Mouse (Mus musculus) megakaryocyte-erythroid progenitor cell, adult 5-6 weeks (primary cell): ENCODE results near the gene Zbp1. TPM values are rescaled to one million over a fixed set of nuclear protein-coding genes. Genes with fewer than 3 reads are reported as not detected.

Source experiments
- ATAC-seq: replicated peaks from 2 replicates; pipeline ENCODE4 v1.8.0; 2016; ENCODE audit warnings: mild to moderate bottlenecking, inconsistent platforms; ENCODE audit not compliant: severe bottlenecking, poor library complexity, low FRiP score, low TSS enrichment
- total RNA-seq, 2 experiments: library from RNA; stranded (forward) in 1 of 2; stranded (reverse) in 1 of 2; fragments of 200-1000, 215-1000 nt in 1 of 2; fragments of >200 nt in 1 of 2; fragmentation: Nextera tagmentation in 1 of 2; gene quantifications; 2 replicates each; pipeline ENCODE4 v1.2.3; 2014 to 2017

Zbp1 gene
- total RNA-seq, 2 experiments from 2014 or later: 2.5 TPM; not detected in 1

DNA sequence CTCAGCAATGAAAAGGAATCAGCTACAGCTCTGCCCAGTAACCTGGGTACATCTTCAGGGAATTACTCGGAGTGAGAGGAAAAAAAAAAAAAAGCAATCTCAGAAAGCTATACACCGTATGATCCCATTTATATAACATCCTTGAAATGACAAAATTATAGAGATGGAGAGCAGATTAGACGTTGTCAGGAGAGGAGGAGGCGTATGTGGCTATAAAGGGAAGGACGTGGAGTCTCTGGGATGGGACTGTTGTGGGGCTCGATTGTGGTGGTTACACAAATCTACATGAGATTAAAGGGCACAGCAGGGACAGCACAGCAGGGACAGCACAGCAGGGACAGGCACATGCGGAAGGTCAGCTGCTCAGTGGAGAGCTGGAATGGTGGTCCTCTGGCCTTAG lies 30.1 kb upstream of the Zbp1 start:
- ATAC-seq: no peak

DNA sequence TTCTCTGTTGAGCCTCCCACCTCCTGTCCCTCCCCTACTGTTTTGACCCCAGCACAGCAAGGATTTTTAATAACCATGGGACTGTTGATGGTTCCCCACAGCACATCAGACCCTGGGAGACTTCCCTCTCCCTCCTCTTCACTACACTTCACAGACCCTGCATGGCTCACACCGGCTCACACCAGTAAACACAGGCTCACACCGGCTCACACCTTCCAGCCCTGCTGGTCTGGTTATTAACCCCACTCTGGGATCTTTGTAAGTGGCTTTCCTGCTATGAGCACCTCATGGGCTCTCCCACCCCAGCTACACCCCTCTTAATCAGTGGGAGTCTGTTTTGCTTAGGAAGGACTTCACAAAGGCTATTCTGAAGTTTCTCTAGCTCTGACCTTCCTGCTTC lies 29.2 kb upstream of the Zbp1 start:
- no peak for ATAC-seq

DNA sequence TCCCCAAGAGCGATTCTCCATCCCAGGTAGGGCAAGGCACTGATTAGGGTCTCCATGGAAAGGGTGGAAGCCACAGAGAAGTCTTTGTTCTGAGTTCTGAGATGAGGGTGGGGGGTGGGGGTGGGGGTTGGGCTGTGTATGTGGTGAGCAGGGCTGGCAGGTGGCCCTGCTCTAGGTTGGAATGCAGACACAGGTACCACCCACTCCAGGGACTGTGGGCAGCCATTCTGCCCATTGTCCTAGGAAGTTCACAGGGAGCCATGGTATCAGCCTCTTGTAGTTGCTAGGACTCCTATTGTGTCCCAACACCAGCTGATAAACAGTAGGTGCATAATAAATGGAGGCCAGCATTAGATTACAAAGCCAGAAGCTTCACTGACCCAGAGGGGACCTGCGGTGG lies 28.5 kb upstream of the Zbp1 start:
- no peak for ATAC-seq

GRCm38 (mm10) chr2:173246688-173247087 lies 28.0 kb upstream of the Zbp1 start:
- ATAC-seq: no peak

GRCm38 (mm10) chr2:173245258-173245657 lies 26.5 kb upstream of the Zbp1 start:
- ATAC-seq: no peak

GRCm38 (mm10) chr2:173244108-173244507 lies 25.4 kb upstream of the Zbp1 start:
- no peak for ATAC-seq

- ATAC-seq: no peak
Measured at GRCm38 (mm10) chr2:173243616-173244015, 24.9 kb upstream of the Zbp1 start.

DNA sequence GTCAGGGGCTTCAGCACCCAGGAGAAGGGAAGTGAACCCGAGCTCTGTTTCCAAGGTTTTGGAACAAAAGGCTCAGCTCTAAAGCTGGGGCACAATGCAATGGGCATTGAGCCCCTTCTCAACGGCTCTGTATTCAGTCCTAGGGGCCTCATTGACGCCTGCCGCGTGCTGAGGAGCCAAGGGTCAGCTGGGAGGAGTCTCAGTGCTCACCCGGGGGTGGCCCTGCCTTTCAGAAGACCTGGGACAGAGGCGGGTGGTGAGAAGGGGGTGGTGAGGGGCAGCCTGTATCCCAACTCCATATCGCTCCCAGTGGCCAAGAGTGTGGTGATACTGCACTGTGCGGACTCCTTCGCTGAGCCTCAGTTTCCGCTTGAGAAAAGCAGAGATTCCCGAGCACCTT lies 24.2 kb upstream of the Zbp1 start:
- ATAC-seq: no peak

- no peak for ATAC-seq
Measured at GRCm38 (mm10) chr2:173240738-173241137, 22.0 kb upstream of the Zbp1 start.

DNA sequence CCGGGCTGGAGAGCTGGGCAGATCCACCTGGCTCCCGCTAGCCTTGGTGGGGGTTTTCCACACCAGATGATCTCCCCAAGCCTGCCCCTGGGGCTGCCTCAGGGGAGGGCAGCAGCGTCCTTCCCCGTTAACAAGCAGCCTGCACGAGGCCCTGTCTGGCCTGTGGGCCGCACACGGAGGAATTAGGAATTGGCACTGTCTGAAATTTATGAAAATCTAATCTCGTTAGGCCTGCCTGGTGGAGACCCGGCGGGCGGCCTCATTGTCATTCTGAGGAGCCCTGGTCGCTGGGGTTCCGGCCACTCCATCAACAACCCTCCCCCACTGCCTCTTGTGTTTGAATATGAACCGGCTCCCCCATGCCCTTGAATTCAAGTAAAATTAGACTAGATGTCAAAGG lies 19.8 kb upstream of the Zbp1 start:
- no peak for ATAC-seq

DNA sequence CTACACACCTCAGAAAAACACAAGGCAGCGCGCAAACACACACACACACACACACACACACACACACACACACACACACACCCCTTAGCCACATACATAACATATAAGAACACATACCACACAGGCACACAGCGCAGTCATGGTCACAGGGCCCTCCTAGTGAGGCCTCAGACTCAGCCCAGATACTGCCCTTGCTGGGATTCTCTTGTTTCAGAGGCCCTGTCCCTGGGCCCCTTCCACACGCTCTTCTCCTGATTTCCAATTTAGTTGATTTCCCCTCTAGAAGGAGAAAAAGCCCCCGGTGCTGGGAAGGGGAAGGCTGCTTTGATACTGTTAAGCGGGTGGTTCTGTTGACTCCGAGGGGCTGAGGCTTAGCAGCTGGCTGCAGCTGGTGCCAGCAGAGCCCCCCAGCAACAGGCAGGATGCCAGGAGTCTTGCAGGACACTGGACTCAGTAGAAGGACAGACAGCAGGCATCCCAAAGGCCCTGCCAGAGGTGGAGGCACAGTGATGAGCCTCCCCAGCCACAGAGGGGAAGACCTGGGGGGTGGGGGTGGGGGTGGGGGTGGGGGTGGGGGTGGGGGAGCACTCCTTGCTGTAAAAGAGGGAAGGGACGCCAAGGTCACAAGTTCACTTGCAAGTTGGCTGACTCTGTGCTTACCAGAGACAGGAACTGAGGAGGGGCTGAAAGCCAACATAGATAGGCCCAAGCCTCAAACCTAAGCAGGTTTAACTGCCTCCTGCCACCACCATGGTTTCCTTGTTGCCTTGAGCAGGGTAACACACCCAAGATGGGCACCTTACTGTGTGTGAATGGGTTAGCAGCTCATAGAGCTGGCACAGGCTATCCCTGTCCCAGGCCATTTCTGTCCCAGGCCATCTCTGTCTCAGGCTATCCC lies 17.0 kb upstream of the Zbp1 start:
- no peak for ATAC-seq

DNA sequence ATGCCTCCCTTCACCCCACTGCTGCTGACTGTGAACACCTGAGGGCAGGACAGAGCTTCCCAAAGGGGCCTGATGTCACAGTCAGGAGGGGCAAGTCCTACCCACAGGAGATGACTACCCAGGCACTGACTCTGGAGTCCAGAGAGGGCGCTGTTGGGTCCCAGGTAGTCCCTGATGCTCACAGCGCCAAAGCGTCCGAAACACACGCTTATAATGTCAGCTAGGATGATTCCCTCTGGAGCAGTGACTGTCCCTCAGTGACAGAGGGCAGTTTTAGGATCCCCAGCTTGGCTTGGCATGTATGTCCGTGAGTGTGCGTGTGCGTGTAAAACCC lies 14.0 kb upstream of the Zbp1 start:
- no peak for ATAC-seq

- no peak for ATAC-seq
Measured at GRCm38 (mm10) chr2:173232065-173232765, 13.5 kb upstream of the Zbp1 start.

GRCm38 (mm10) chr2:173229578-173230224 lies 11.0 kb upstream of the Zbp1 start:
- ATAC-seq: peak; percentile 93

DNA sequence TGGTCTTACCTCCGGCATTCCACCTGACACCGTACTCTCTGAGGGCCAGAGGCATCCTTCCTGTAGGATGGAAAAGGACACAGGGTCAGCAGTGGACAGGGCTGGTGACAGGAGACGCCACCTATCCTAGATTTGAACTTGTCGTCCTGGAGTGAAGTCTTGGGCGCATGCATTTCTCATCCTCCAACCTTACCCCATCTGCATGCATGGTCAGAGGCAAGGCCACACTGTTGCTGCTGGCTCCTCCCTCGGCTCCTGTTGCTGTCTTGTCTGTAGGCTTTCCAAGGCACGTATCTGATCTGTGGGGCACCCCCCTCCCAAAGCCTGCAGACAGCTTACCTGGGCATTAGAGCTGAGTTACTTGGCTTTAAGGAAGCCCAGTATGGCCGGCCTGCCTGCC lies 9.8 kb upstream of the Zbp1 start:
- no peak for ATAC-seq

DNA sequence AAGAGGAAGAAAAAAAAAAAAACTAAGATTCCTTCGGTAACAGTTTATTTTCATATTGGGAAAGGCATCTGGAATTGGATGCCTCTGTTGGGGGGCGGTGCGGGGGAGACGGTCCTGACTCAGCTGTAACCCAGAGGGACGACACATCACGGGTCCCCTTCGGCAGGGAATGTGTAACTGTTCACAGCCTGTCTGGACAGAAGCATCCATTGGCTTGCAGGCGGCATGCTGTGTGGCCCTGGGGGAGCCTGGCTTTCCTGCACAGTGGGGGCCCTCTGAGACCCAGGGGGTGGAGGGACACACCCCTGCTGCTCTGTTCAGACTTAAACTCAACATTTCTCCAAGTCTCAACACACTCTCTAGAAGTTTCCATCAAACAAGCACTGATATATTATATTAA lies 8.1 kb upstream of the Zbp1 start:
- ATAC-seq: no peak

GRCm38 (mm10) chr2:173225906-173226305 lies 7.2 kb upstream of the Zbp1 start:
- ATAC-seq: no peak

- ATAC-seq: no peak
Measured at GRCm38 (mm10) chr2:173224832-173225231, 6.1 kb upstream of the Zbp1 start.

- ATAC-seq: no peak
Measured at GRCm38 (mm10) chr2:173224097-173224496, 5.4 kb upstream of the Zbp1 start.

- ATAC-seq: no peak
Measured at GRCm38 (mm10) chr2:173223496-173223895, 4.8 kb upstream of the Zbp1 start.

- ATAC-seq: no peak
Measured at GRCm38 (mm10) chr2:173220754-173221153, 2.0 kb upstream of the Zbp1 start.
